Mouse (Mus musculus): ENCODE results near the gene Gm17654.
A peak's percentile ranks its signal among the peaks of the same experiment; 100 is the strongest.
"Not testable (repeated sequence)": the region's sequence is repeated elsewhere in the genome, so short reads cannot be mapped to it uniquely, and the experiment has no call there.

The Gm17654 gene

GRCm38 (mm10) chr14:43579046-43579445 lies at the start of gene Gm17654:
Gene Gm17654, minus strand, starts transcription at chr14:43579146.
- not testable (repeated sequence) for DNase-seq

- DNase-seq, result not testable (repeated sequence)
Observed at GRCm38 (mm10) chr14:43607913-43608312, 29.0 kb upstream of the Gm17654 start, which contains the start of gene Gm10375. Gene Gm10375, minus strand, starts transcription at chr14:43608013.

GRCm38 (mm10) chr14:43577969-43578368 lies 977 bp downstream of the Gm17654 start:
- not testable (repeated sequence) for DNase-seq

DNA sequence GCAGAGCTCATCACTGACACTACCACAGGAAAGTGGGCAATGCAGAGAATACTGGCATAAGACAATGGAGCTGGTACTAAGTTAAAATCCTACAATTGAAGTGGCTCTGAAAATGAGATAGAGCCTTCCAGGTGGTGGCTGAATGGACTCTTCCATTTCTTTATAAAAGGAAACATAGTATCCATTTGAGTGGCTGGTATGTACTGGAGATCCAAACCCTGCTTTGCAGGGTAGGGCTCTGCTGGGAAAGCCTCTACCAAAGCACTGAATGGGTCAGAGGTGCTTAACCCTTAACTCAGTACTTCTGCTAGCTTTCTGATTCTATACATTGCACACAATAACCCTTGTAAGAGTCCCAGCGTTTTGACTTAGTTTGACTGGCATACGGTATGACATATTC lies 26.7 kb downstream of the Gm17654 start:
- DNase-seq, result not testable (repeated sequence)

GRCm38 (mm10) chr14:43546281-43546680 lies 32.7 kb downstream of the Gm17654 start:
- not testable (repeated sequence) for DNase-seq

DNA sequence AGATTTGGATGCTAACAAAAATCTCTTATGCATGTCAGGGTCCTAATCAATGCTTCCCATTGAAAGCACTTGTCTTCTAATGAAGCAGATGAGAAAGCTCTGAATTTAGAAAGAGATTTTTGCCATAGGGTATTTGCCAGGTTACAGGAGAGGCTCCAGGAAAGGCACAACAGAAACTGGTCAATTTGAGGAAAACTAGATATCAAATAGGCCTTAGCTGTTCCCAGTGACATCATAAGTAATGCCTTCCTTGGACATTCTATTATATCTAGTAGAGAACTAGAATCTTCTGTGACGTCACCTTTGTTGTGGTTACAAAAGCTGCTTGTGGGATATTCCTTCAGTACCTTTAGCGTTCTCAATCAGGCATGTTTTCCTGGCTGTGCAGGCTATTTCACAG lies 35.7 kb downstream of the Gm17654 start, which contains the start of gene Gm5799:
Gm5799 (plus strand) TSS at position 301 of the 400 bp plus-strand sequence.
- DNase-seq, result not testable (repeated sequence)

DNA sequence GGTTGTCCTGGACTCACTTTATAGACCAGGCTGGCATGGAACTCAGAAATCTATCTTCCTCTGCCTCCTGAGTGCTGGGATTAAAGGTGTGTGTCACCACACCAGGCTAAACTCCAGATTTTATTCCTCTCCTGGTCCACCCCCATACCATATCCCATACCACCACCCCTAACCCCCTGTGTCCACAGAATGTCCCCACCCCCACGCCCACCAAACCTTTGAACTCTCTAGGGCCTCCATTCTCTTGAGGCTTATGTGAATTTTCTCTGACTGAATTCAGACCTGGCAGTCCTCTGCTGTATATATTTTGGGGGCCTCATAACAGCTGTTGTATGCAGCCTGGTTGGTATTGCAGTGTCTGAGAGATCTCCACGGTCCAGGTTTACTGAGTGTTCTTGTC lies 40.8 kb downstream of the Gm17654 start:
- DNase-seq, result not testable (repeated sequence)

- peak in 1 of 2 experiments; percentile 7 for DNase-seq
Observed at GRCm38 (mm10) chr14:43532387-43532786, 46.6 kb downstream of the Gm17654 start.

DNA sequence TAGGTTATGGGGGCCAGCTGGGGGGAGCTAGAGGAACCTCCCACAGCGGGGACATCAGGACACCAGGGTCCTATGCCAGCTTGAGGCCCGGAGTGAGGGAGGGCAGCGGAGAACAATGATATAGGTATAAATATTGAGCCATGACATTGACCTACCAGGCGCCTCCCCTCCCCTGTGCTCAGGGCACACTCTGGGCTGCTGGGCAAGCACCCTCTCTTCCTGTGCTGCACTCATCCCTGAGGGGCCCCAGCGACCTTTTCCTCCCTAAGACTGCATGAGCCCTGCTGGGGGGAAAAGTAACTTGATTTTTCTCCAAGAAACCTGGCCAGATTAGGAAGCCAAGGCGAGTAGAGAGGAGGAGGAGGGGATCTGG lies 46.9 kb downstream of the Gm17654 start:
- not testable (repeated sequence) for DNase-seq

DNA sequence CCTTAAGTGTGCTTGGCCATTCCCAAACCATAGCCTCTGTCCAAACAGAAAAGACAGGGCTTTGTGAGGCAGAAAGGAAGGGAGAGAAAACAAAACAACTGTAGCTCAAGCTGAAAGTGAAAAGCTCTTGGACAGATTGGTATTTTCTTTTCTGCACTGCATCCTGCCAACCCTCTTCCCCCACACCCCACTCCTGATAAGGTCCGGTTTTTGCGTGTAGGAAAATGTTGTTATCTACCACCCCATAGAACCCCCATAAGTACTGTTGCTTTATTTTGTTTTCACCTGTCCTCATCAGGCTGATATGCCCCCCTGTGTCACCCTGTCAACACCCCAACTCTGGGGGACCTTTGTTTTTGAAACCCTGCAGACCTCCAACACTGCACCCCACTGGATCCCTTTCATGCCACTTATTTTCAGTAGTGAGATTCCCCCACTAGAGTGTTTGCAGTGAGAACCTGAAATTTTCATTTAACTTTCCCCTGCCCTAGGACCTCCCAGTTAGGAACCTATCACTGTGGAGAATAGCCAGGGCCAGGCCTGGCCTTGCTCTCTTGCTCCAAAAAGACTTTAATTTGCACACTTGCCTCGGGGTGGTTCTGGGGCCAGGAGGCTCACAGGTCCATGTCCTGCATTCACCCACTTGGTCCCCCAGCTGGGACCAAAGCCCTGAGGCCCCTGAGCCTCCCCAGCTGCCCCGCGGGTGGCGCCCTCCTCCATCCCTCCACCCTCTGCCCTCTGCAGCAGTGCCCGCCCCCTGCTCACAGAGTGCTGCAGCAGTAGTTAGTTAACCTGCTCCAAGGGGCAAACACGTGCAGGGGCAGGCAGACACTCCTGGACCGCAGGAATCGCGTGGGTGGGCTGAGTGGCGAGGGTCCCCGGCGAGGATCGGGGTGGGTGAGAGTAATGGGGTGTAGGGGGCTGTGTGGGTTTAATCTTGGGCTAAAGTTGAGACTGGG lies 47.6 kb downstream of the Gm17654 start:
- DNase-seq, result not testable (repeated sequence)

Data from lung, adult 18-20 months (tissue).